Mouse (Mus musculus) hindbrain, embryonic 11.5 days (tissue): ENCODE measurements around the gene Tnn. TPM values are rescaled to one million over a fixed set of nuclear protein-coding genes. Genes with fewer than 3 reads are reported as not detected.

ENCODE experiments used
- ATAC-seq: fragments of 200-750 bp; cut with Nextera tagmentation; 2 replicates; pipeline ENCODE4 v1.8.0; 2017; ENCODE audit warnings: mild to moderate bottlenecking, moderate TSS enrichment, moderate library complexity; ENCODE audit not compliant: low FRiP score
- DNase-seq: peaks from one replicate; pipeline ENCODE4 v3.0.0-alpha.2; 2015; ENCODE audit warnings: low spot score
- H3K27ac ChIP-seq: fragments of 300-500 bp; sonication (generic); 2 replicates; pipeline ENCODE4 v1.5.1; 2014; ENCODE audit warnings: mild to moderate bottlenecking, low read depth, low read length
- H3K27me3 ChIP-seq: fragments of 300-500 bp; sonication (generic); 2 replicates; pipeline ENCODE4 v1.6.1; 2014; ENCODE audit warnings: mild to moderate bottlenecking, low read length, moderate library complexity, mixed read lengths; ENCODE audit not compliant: control insufficient read depth, insufficient read depth
- H3K36me3 ChIP-seq: fragments of 300-500 bp; sonication (generic); 2 replicates; pipeline ENCODE4 v1.6.1; 2014; ENCODE audit warnings: mild to moderate bottlenecking, low read length, moderate library complexity, mixed read lengths; ENCODE audit not compliant: control insufficient read depth, insufficient read depth
- H3K4me1 ChIP-seq: fragments of 300-500 bp; sonication (generic); replicated peaks from 2 replicates; pipeline ENCODE4 v1.6.1; 2014; ENCODE audit warnings: low read length, mixed read lengths; ENCODE audit not compliant: control insufficient read depth, insufficient read depth
- H3K4me2 ChIP-seq: fragments of 300-500 bp; sonication (generic); replicated peaks from 2 replicates; pipeline ENCODE4 v1.6.1; 2014; ENCODE audit warnings: mild to moderate bottlenecking, low read depth, low read length
- H3K4me3 ChIP-seq: fragments of 300-500 bp; sonication (generic); 2 replicates; pipeline ENCODE4 v1.5.1; 2014; ENCODE audit warnings: low read depth, low read length
- H3K9ac ChIP-seq: fragments of 300-500 bp; sonication (generic); 2 replicates; pipeline ENCODE4 v1.6.1; 2014; ENCODE audit warnings: low read depth, low read length
- H3K9me3 ChIP-seq: fragments of 300-500 bp; sonication (generic); 2 replicates; pipeline ENCODE4 v1.6.1; 2016; ENCODE audit warnings: low read length; ENCODE audit not compliant: control insufficient read depth
- WGBS: fragments of 180-500 bp; shearing (Covaris S2); extraction: QIAGEN DNeasy Blood & Tissue Kit; methylation state at CpG from one replicate; pipeline ENCODE4 v1.1.7; 2014; 5-methylcytosine and 5-hydroxymethylcytosine counted together
- polyA plus RNA-seq: library from polyadenylated mRNA; unstranded; fragments of >200 nt; fragmentation: Nextera tagmentation; extraction: Ambion mirVana; gene quantifications from 2 replicates; pipeline ENCODE4 v1.2.1, GENCODE M21; 2014

The Tnn gene
- polyA plus RNA-seq, 1 experiment from 2014 or later, result 0.03 TPM

DNA sequence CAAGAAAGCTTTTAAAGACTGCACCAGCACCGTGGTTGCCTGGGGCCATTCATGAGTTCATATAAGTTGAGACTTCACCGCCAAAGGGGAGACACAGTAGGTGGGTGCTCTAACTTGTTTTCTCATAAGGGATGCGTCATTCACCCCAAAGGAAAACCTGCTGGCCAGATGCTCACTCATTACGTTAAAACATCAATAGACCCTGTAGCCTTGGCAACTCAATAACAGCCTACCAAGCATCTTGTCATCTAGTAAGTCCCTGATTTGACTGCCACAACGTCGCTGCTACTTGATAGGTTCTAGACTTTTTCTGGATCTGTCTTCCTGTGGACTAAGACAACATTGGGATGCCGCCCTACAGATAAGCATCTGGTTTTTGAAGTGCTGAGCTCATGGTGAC is 111.0 kb downstream of the Tnn start:
- no peaks in the 10 kb centered on the region for H3K36me3 ChIP-seq
- no peaks in the 10 kb centered on the region for H3K9me3 ChIP-seq
- no peak overlapping the region for H3K4me2 ChIP-seq
- 79% methylated on average over 7 of the region's 7 CpGs for WGBS
- no peaks in the 10 kb centered on the region for H3K27me3 ChIP-seq
- no peak overlapping the region for H3K9ac ChIP-seq
- no peak overlapping the region for H3K4me3 ChIP-seq
- no peak overlapping the region for H3K27ac ChIP-seq
- peaks cover 4% of the 10 kb centered on the region; the same call in 1 of the 2 replicates for H3K4me1 ChIP-seq
- DNase-seq (no peak), ATAC-seq (no peak)

DNA sequence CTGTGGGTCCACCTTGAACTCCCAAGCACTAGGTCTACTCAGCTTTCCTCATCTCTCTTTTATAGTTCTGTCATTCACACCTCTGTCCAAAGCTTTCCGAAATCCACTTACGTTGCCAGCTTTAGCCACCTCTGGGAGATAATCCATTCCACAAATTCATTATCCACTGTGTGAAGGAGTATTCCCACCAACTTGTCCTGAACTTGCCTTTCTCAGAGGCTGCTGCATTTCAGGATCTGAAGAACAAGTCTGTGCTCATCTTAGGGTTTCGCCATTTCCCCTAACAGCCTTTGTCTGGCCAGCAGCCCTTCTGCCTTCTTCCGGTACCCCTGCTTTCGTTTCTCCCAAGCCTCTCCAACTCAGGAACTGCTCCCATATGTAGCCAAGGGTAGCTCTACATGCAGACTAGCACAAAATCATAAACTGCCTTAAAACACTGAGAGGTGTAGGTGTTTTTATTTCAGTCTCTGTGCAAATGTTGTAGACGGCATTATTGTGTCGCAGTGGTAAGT is 112.1 kb downstream of the Tnn start:
- no peak for DNase-seq
- H3K36me3 ChIP-seq, result no peaks in the 10 kb centered on the region
- H3K4me2 ChIP-seq, result no peak overlapping the region
- H3K9ac ChIP-seq, result no peak overlapping the region
- no peaks in the 10 kb centered on the region for H3K27me3 ChIP-seq
- 93% methylated on average over 7 of the region's 7 CpGs for WGBS
- no peak for ATAC-seq
- no peak overlapping the region for H3K27ac ChIP-seq
- H3K4me3 ChIP-seq, result no peak overlapping the region
- H3K4me1 ChIP-seq, result peaks cover 4% of the 10 kb centered on the region; the same call in 1 of the 2 replicates
- no peaks in the 10 kb centered on the region for H3K9me3 ChIP-seq

- 67% methylated on average over 7 of the region's 7 CpGs for WGBS
- no peak overlapping the region for H3K4me2 ChIP-seq
- no peaks in the 10 kb centered on the region for H3K36me3 ChIP-seq
- H3K4me1 ChIP-seq, result peaks cover 4% of the 10 kb centered on the region; the same call in 1 of the 2 replicates
- DNase-seq (no peak), ATAC-seq (no peak)
- no peak overlapping the region for H3K4me3 ChIP-seq
- no peak overlapping the region for H3K27ac ChIP-seq
- no peaks in the 10 kb centered on the region for H3K27me3 ChIP-seq
- no peak overlapping the region for H3K9ac ChIP-seq
- no peaks in the 10 kb centered on the region for H3K9me3 ChIP-seq
These were observed 113.3 kb downstream of the Tnn start for GRCm38 (mm10) chr1:160039951-160040645.

- DNase-seq, result no peak
- Histone ChIP-seq H3K36me3 (no peaks in the 10 kb centered on the region), H3K4me3 (no peak overlapping the region), H3K9me3 (no peaks in the 10 kb centered on the region), H3K4me2 (no peak overlapping the region), H3K4me1 (no peaks in the 10 kb centered on the region), H3K27ac (no peak overlapping the region), H3K9ac (no peak overlapping the region), H3K27me3 (no peaks in the 10 kb centered on the region)
- 91% methylated on average over 5 of the region's 5 CpGs for WGBS
- no peak for ATAC-seq
These were observed 116.3 kb downstream of the Tnn start for GRCm38 (mm10) chr1:160036996-160037521.

DNA sequence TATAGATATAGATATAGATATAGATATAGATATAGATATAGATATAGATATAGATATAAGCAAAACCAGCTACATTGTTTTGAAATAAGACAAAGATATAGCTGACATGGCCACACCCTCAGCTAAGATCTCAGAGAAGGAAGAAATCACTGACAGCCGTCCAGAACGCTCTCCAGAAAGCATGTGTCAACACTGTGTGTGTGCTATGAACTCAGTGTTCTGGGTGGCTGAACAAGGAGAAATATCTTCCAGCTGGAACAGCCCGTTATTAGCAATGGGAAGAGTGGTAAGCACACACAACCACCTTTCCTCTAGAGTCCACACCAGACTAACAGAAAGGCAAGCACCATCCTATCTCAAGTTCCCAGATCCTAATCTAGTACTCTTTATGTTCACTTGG is 117.8 kb downstream of the Tnn start:
- H3K9ac ChIP-seq, result no peak overlapping the region
- no peak overlapping the region for H3K27ac ChIP-seq
- no peaks in the 10 kb centered on the region for H3K4me1 ChIP-seq
- WGBS, result 75% methylated on average over 3 of the region's 3 CpGs
- no peak overlapping the region for H3K4me2 ChIP-seq
- no peak for DNase-seq
- no peak for ATAC-seq
- H3K27me3 ChIP-seq, result no peaks in the 10 kb centered on the region
- no peaks in the 10 kb centered on the region for H3K9me3 ChIP-seq
- H3K36me3 ChIP-seq, result no peaks in the 10 kb centered on the region
- no peak overlapping the region for H3K4me3 ChIP-seq

Other genes with a start within 250 kb of the Tnn start
- gene 4930523C07Rik, start 109.2 kb downstream of the Tnn start, polyA plus RNA-seq, result 1.7 and 2.5 TPM in 2 replicates
- gene Mrps14, start 41.6 kb upstream of the Tnn start, polyA plus RNA-seq, result 221 and 233 TPM in 2 replicates
- 299 and 310 TPM in 2 replicates for gene Cacybp, start 59.3 kb upstream of the Tnn start, polyA plus RNA-seq